Mouse (Mus musculus): Measurements from ENCODE around the gene Zfp788. TPM values are rescaled to one million over a fixed set of nuclear protein-coding genes. Genes with fewer than 3 reads are reported as not detected.

Zfp788 gene
- polyA plus RNA-seq, 1 experiment from 2014 or later, result 22.9 TPM

Other genes with a start within 250 kb of the Zfp788 start
- gene AI987944, start 239.8 kb upstream of the Zfp788 start, polyA plus RNA-seq (2015; fragmentation: Nextera tagmentation; extraction: Ambion mirVana), result 6.9 and 7.3 TPM in 2 replicates
- 0.29 and 0.34 TPM in 2 replicates for gene Vmn2r57, start 184.5 kb upstream of the Zfp788 start, polyA plus RNA-seq (2015; fragmentation: Nextera tagmentation; extraction: Ambion mirVana)
- gene Gm20449, start 133.8 kb upstream of the Zfp788 start, polyA plus RNA-seq (2015; fragmentation: Nextera tagmentation; extraction: Ambion mirVana), result 0.06 and 0.09 TPM in 2 replicates
- gene AW146154, start 133.3 kb upstream of the Zfp788 start, polyA plus RNA-seq (2015; fragmentation: Nextera tagmentation; extraction: Ambion mirVana), result 4.8 and 5.0 TPM in 2 replicates
- not detected in 2 replicates for gene Gm6871, start 59.5 kb upstream of the Zfp788 start, polyA plus RNA-seq (2015; fragmentation: Nextera tagmentation; extraction: Ambion mirVana)
- gene 2610021A01Rik, start 34.0 kb upstream of the Zfp788 start, polyA plus RNA-seq (2015; fragmentation: Nextera tagmentation; extraction: Ambion mirVana), result 14.5 and 15.0 TPM in 2 replicates
- not detected in 2 replicates for gene Vmn2r58, start 239.5 kb downstream of the Zfp788 start, polyA plus RNA-seq (2015; fragmentation: Nextera tagmentation; extraction: Ambion mirVana)